Mouse (Mus musculus): Measurements from ENCODE around the gene Zbtb22.

GRCm38 (mm10) chr17:33902079-33902478 is 13.6 kb upstream of the Zbtb22 start:
- TF ChIP-seq CTCF (IDR thresholded peaks at IDR 0.05; ENCODE audit: low read depth) (no peak), EP300 (IDR thresholded peaks at IDR 0.05; ENCODE audit: low read depth) (no peak)
